Comparison of ENCODE assay signal across 30 mouse cellular contexts in genomic region chr13:4313907-4314306, GRCm38 (mm10). TPM values are rescaled to one million over a fixed set of nuclear protein-coding genes. Genes with fewer than 3 reads are reported as not detected.
"Had no signal": no experiment of that assay in that cellular context is flagged by ENCODE, and none has a peak within 500 bp of the region (broad histone marks: within the 10 kb centered on the region; RNA-seq: fewer than 3 reads in every experiment).

No protein-coding gene starts in this region.

- DNase-seq: gastrocnemius, adult 2 months; gastrocnemius, postnatal 10 days; gastrocnemius, postnatal 25 days; heart, postnatal 10 days; heart, postnatal 4 days; kidney, adult 8-10 months; kidney, postnatal 14 days; liver; liver, embryonic 13.5 days had no signal

- H3K9ac ChIP-seq: heart, embryonic 12.5 days; hindbrain, embryonic 12.5 days; hindbrain, embryonic 14.5 days; intestine, embryonic 15.5 days; kidney, embryonic 15.5 days; limb, embryonic 12.5 days; liver, embryonic 13.5 days; liver, embryonic 15.5 days had no signal

- H3K27ac ChIP-seq: gastrocnemius, adult 2 months; heart, embryonic 10.5 days; hindbrain, embryonic 10.5 days; hindbrain, embryonic 12.5 days; hindbrain, embryonic 14.5 days; intestine, embryonic 15.5 days; kidney, embryonic 15.5 days; kidney, postnatal 0 days; layer of hippocampus, adult 2 months; left cerebral cortex, adult 2 months; limb, embryonic 10.5 days; limb, embryonic 12.5 days; liver, embryonic 13.5 days; liver, embryonic 15.5 days had no signal

- H3K27me3 ChIP-seq: heart, embryonic 12.5 days; hindbrain, embryonic 12.5 days; intestine, embryonic 15.5 days; kidney, embryonic 15.5 days; limb, embryonic 12.5 days; liver, embryonic 13.5 days; liver, embryonic 15.5 days had no signal

- H3K36me3 ChIP-seq: heart, embryonic 10.5 days; heart, embryonic 12.5 days; hindbrain, embryonic 10.5 days; hindbrain, embryonic 12.5 days; intestine, embryonic 15.5 days; kidney, embryonic 15.5 days; limb, embryonic 10.5 days; limb, embryonic 12.5 days; liver, embryonic 13.5 days; liver, embryonic 15.5 days had no signal

- H3K4me3 ChIP-seq: gastrocnemius, adult 2 months; heart, embryonic 10.5 days; heart, embryonic 12.5 days; hindbrain, embryonic 10.5 days; hindbrain, embryonic 12.5 days; intestine, embryonic 15.5 days; kidney, embryonic 15.5 days; layer of hippocampus, adult 2 months; left cerebral cortex, adult 2 months; limb, embryonic 10.5 days; limb, embryonic 12.5 days; liver, embryonic 13.5 days; liver, embryonic 15.5 days had no signal

- H3K4me1 ChIP-seq: heart, embryonic 10.5 days; heart, embryonic 12.5 days; hindbrain, embryonic 10.5 days; hindbrain, embryonic 12.5 days; intestine, embryonic 15.5 days; kidney, embryonic 15.5 days; limb, embryonic 10.5 days; limb, embryonic 12.5 days; liver, embryonic 13.5 days; liver, embryonic 15.5 days had no signal

RNA-seq across cellular contexts. Expression of gene Akr1c12, which starts 34.7 kb away (rescaled TPM):
- total RNA-seq: gastrocnemius, adult 2 months; gastrocnemius, postnatal 10 days; gastrocnemius, postnatal 25 days; gastrocnemius, postnatal 4 days; heart, adult 8-10 months; heart, postnatal 10 days; heart, postnatal 25 days; heart, postnatal 4 days; layer of hippocampus, adult 2 months; layer of hippocampus, postnatal 10 days; layer of hippocampus, postnatal 25 days; left cerebral cortex, adult 2 months; left cerebral cortex, postnatal 14 days; left cerebral cortex, postnatal 36 days had no signal
- polyA plus RNA-seq: frontal cortex, adult 2 months; hindbrain, embryonic 12.5 days; limb, embryonic 12.5 days had no signal
